Mouse (Mus musculus) hindbrain, embryonic 16.5 days (tissue): ENCODE results near the gene Frmd4b. TPM values are rescaled to one million over a fixed set of nuclear protein-coding genes. Genes with fewer than 3 reads are reported as not detected.
A peak's percentile ranks its signal among the peaks of the same experiment; 100 is the strongest.

Source experiments
- ATAC-seq: fragments of 200-750 bp; cut with Nextera tagmentation; 2 replicates; pipeline ENCODE4 v1.8.0; 2017; ENCODE audit warnings: moderate TSS enrichment, moderate library complexity
- H3K27ac ChIP-seq: fragments of 300-500 bp; sonication (generic); 2 replicates; pipeline ENCODE4 v1.5.1; 2014; ENCODE audit warnings: low read depth, mild to moderate bottlenecking, control low read depth, low read length, moderate library complexity
- H3K27me3 ChIP-seq: fragments of 300-500 bp; sonication (generic); replicated peaks from 2 replicates; pipeline ENCODE4 v1.6.1; 2014; ENCODE audit warnings: low read length; ENCODE audit not compliant: control insufficient read depth, insufficient read depth
- H3K36me3 ChIP-seq: fragments of 300-500 bp; sonication (generic); 2 replicates; pipeline ENCODE4 v1.6.1; 2014; ENCODE audit warnings: mild to moderate bottlenecking, low read length, moderate library complexity, mixed read lengths; ENCODE audit not compliant: control insufficient read depth, insufficient read depth
- H3K4me1 ChIP-seq: fragments of 300-500 bp; sonication (generic); 2 replicates; pipeline ENCODE4 v1.6.1; 2014; ENCODE audit warnings: low read depth, low read length; ENCODE audit not compliant: control insufficient read depth, insufficient read depth
- H3K4me2 ChIP-seq: fragments of 300-500 bp; sonication (generic); 2 replicates; pipeline ENCODE4 v1.6.1; 2014; ENCODE audit warnings: mild to moderate bottlenecking, low read length, control low read depth, moderate library complexity
- H3K4me3 ChIP-seq: fragments of 300-500 bp; sonication (generic); 2 replicates; pipeline ENCODE4 v1.5.1; 2014; ENCODE audit warnings: mild to moderate bottlenecking, low read length, control low read depth, moderate library complexity
- H3K9ac ChIP-seq: fragments of 300-500 bp; sonication (generic); 2 replicates; pipeline ENCODE4 v1.6.1; 2014; ENCODE audit warnings: low read depth, mild to moderate bottlenecking, control low read depth, low read length, moderate library complexity
- H3K9me3 ChIP-seq: fragments of 300-500 bp; sonication (generic); 2 replicates; pipeline ENCODE4 v1.6.1; 2014; ENCODE audit warnings: mild to moderate bottlenecking, low read length, moderate library complexity; ENCODE audit not compliant: control insufficient read depth
- WGBS: fragments of 180-500 bp; shearing (Covaris S2); extraction: QIAGEN DNeasy Blood & Tissue Kit; methylation state at CpG from one replicate; pipeline ENCODE4 v1.1.7; 2014; 5-methylcytosine and 5-hydroxymethylcytosine counted together
- polyA plus RNA-seq: library from polyadenylated mRNA; unstranded; fragments of >200 nt; fragmentation: Nextera tagmentation; extraction: Ambion mirVana; gene quantifications from 2 replicates; pipeline ENCODE4 v1.2.1, GENCODE M21; 2015

The Frmd4b gene
- polyA plus RNA-seq, 1 experiment from 2014 or later = 15.8 TPM

DNA sequence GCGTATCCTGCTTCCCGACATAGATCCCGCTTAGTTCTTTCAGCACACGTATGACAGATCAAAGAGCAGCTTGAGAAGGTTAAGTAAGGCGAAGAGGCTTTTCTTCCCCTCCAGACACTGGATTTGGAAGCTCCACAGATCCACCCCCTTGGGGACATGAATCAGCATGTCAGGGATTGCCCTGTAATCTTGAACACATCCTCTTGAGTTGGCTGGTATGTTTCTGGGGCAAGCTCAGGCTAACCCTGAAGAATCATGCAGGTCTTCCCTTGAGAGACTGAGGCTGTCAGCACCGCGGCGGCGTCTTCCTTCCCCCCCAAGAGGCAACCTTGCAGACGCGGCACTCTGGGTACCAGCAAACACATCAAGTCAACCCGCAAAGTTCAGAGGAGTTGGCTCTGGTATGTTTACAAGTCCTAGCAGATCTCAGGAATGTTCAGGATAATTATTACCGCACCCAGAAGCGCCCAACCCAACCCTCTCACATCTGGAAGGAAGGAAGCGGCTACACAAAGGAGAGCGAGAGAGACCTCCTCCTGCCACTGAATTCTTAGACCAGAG is 1.4 kb downstream of the Frmd4b start:
- H3K36me3 ChIP-seq = no peaks in the 10 kb centered on the region
- H3K4me2 ChIP-seq = peak overlapping the region; percentile 73
- H3K4me3 ChIP-seq = peak overlapping the region; percentile 76
- H3K27ac ChIP-seq = peak overlapping the region; percentile 92
- H3K9me3 ChIP-seq = no peaks in the 10 kb centered on the region
- peak overlapping the region; percentile 81 for H3K9ac ChIP-seq
- ATAC-seq = no peak
- no peaks in the 10 kb centered on the region for H3K27me3 ChIP-seq
- H3K4me1 ChIP-seq = peaks cover 3% of the 10 kb centered on the region; the same call in 1 of the 2 replicates
- 3% methylated on average over 16 of the region's 16 CpGs for WGBS

DNA sequence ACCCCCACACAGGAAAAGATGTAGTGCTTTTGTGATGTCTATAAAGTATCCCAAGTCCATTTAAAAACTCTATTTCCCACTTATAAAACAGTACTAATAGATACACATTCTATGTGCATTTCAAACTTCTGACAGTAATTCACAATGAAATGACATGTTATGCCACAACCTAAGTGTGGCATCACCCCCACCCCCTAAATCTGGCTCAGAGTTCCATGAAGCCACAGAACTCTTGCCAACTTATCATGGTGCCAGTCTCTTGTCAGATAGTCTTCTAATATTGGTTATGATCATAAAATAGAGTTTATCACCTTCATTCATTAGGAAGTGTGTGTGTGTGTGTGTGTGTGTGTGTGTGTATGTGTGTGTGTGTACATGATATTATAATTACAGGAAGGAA is 3.2 kb downstream of the Frmd4b start:
- no peaks in the 10 kb centered on the region for H3K27me3 ChIP-seq
- ATAC-seq = no peak
- H3K9ac ChIP-seq = no peak overlapping the region
- H3K4me3 ChIP-seq = no peak overlapping the region
- H3K9me3 ChIP-seq = no peaks in the 10 kb centered on the region
- H3K4me2 ChIP-seq = 0 out of 2 replicates have a peak overlapping the region, but pooled peaks have one; percentile 73
- no peaks in the 10 kb centered on the region for H3K36me3 ChIP-seq
- H3K4me1 ChIP-seq = peaks cover 3% of the 10 kb centered on the region; the same call in 1 of the 2 replicates
- no peak overlapping the region for H3K27ac ChIP-seq

DNA sequence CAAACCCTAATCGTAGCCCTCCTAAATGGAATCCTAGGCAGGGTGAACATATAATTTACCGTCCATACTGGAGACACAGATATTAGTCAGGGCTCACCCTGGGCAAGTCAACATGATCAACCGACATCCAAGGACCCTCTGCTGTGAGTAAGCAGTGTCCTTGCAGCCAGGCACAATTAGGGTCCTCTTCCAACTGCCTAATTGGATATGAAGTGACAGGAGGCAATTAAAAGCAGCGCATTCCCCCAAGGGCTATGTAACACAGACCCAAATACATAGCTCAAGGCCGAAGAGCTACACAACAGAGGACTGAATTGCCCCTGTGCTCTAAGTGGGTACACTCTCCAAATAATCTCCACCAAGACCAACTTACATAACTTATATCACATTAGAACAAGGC is 4.5 kb downstream of the Frmd4b start:
- H3K4me1 ChIP-seq = peaks cover 3% of the 10 kb centered on the region; the same call in 1 of the 2 replicates
- no peak overlapping the region for H3K4me3 ChIP-seq
- H3K9ac ChIP-seq = no peak overlapping the region
- H3K4me2 ChIP-seq = no peak overlapping the region
- H3K27ac ChIP-seq = no peak overlapping the region
- no peaks in the 10 kb centered on the region for H3K36me3 ChIP-seq
- H3K27me3 ChIP-seq = no peaks in the 10 kb centered on the region
- H3K9me3 ChIP-seq = no peaks in the 10 kb centered on the region
- WGBS = 67% methylated on average over 5 of the region's 5 CpGs
- ATAC-seq = no peak

DNA sequence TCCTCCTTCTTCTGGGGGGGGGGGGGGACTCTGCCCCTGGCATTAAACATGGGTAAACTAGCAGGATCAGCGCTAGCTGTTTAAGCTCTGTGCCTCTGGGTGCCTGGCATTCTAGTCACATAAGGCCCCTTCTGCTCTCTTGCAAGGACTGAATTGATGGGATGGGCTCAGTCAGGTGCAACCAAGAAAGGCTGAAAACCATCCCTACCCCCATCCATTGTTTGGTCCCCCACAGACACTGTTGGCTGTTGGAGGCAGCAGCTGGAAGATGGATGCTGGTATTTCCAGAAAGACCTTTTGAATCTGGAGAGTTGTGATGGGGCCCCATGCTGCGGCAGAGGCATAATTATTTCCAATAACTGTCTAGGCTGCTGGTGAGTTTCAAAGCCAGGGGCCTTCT is 7.3 kb downstream of the Frmd4b start:
- H3K27me3 ChIP-seq = no peaks in the 10 kb centered on the region
- H3K27ac ChIP-seq = no peak overlapping the region
- no peak overlapping the region for H3K4me3 ChIP-seq
- no peak overlapping the region for H3K4me2 ChIP-seq
- H3K4me1 ChIP-seq = no peaks in the 10 kb centered on the region; the same call in 1 of the 2 replicates
- no peak overlapping the region for H3K9ac ChIP-seq
- WGBS = 38% methylated on average over 2 of the region's 2 CpGs
- no peaks in the 10 kb centered on the region for H3K36me3 ChIP-seq
- ATAC-seq = 0 out of 2 replicates have a peak, but pooled peaks have one; percentile 50
- H3K9me3 ChIP-seq = no peaks in the 10 kb centered on the region

DNA sequence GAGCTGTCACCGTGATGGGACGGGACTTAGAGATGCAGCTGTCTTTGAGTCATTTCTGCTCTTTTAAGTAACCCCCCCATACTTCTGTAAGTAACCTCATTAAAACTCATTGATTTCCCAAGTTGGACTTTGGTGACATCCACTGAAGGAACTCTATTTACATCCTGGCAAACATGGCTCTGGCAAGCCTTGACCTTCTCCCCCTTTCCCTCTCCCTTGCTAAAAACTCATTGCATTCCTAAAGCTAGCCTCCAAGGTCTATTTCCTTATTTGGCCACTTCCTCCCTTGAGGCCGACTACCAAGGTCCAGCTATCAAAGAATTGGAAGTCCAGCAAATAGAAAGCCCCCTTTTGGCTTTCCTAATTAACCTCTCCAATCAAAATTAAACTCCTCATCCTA is 9.7 kb downstream of the Frmd4b start:
- Histone ChIP-seq H3K4me2 (no peak overlapping the region), H3K4me1 (no peaks in the 10 kb centered on the region; the same call in 1 of the 2 replicates), H3K36me3 (no peaks in the 10 kb centered on the region), H3K4me3 (no peak overlapping the region), H3K27ac (no peak overlapping the region), H3K9me3 (no peaks in the 10 kb centered on the region), H3K27me3 (no peaks in the 10 kb centered on the region), H3K9ac (no peak overlapping the region)
- 63% methylated on average over 3 of the region's 3 CpGs for WGBS
- ATAC-seq = no peak

DNA sequence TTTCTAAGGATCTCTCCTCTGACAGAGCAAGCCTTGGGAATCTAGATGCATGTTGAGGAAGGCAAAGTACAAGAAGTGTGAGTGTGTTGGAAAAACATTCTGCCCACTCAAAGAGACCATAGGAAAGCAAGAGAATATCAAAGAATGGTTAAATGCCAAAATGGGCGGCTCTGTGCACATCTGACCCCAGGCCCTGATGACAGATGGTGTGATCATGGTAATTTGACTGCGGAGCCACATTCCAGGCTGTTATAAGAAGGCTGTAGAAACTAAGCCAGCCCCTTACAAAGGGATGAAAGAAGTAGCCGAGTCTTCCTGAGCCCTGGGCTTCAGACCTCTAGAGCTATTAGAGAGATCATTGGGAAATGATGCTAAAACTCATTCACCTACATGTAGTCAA is 22.1 kb downstream of the Frmd4b start:
- no peak overlapping the region for H3K27ac ChIP-seq
- 21% methylated on average over 3 of the region's 3 CpGs for WGBS

DNA sequence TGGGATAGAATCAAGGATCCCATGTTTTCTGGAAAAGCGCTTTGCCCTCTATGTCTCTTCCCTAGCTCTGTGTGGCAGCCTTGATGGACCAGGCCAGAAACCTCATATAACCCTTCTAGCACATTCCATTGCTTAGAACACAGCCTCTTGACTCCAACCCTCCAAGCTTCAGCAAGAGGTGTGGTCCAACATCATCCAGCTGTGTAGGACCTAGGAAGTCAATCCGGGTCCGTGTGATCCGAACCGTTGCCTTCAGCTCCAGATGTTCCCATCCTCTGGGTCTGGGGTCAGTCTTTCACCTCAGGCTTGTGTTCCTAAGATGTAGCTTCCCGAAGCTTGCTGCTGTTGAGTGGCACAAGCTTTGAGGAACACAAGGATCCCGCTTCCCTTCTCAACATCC is 22.8 kb downstream of the Frmd4b start:
- 93% methylated on average over 7 of the region's 7 CpGs for WGBS
- Histone ChIP-seq H3K9me3 (no peaks in the 10 kb centered on the region), H3K4me3 (no peak overlapping the region), H3K9ac (no peak overlapping the region), H3K27ac (no peak overlapping the region), H3K27me3 (no peaks in the 10 kb centered on the region), H3K4me1 (no peaks in the 10 kb centered on the region; the same call in 1 of the 2 replicates), H3K36me3 (no peaks in the 10 kb centered on the region), H3K4me2 (no peak overlapping the region)
- no peak for ATAC-seq

More for the DNA sequence above, 22.1 kb downstream of the Frmd4b start:
- H3K27me3 ChIP-seq = no peaks in the 10 kb centered on the region
- no peak overlapping the region for H3K4me2 ChIP-seq
- no peaks in the 10 kb centered on the region; the same call in 1 of the 2 replicates for H3K4me1 ChIP-seq
- H3K36me3 ChIP-seq = no peaks in the 10 kb centered on the region
- H3K4me3 ChIP-seq = no peak overlapping the region
- ATAC-seq = peak; percentile 30; the same call in 1 of the 2 replicates
- no peak overlapping the region for H3K9ac ChIP-seq
- H3K9me3 ChIP-seq = no peaks in the 10 kb centered on the region

DNA sequence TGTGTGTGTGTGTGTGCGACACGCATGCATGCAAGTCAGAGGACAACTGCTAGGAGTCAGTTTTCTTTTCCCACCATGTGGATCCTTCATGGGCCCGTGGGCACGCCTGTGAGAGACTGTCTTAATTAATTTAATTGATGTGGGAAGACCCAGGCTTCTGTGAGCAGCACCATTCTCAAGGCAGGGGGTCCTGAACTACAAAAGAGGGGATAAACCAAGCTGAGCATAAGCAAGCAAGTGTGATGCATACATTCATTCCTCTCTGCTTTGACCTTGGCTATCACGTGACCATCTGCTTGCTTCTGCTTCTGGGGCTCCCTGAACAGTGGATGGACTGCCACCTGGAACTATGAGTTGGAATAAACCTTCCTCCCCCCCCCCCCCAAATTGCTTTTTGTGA is 27.1 kb downstream of the Frmd4b start:
- peak; percentile 44; the same call in 1 of the 2 replicates for ATAC-seq
- no peaks in the 10 kb centered on the region for H3K27me3 ChIP-seq
- WGBS = 38% methylated on average over 5 of the region's 5 CpGs
- no peak overlapping the region for H3K27ac ChIP-seq
- no peaks in the 10 kb centered on the region for H3K9me3 ChIP-seq
- H3K4me1 ChIP-seq = peaks cover 3% of the 10 kb centered on the region; the same call in 1 of the 2 replicates
- no peak overlapping the region for H3K4me2 ChIP-seq
- H3K9ac ChIP-seq = no peak overlapping the region
- H3K36me3 ChIP-seq = no peaks in the 10 kb centered on the region
- H3K4me3 ChIP-seq = no peak overlapping the region

DNA sequence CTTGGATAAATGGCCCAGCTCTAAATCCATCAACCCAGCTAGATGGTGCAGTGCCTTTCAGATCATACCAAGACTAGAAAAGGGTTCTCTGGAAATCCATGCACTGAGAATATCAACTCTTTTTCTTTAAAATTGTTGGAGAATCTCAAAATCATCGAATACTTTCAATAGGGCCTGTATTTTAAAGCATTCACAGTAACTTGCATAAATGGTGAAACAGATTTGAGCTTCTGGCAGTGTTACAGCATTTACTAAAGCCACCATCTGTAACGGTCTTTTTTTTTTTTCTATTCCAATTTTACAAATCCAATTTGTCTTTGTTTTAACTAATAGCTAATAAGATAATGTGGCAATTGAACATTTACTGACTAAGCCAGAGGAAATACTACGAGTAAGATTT is 27.8 kb downstream of the Frmd4b start:
- Histone ChIP-seq H3K9me3 (no peaks in the 10 kb centered on the region), H3K4me3 (no peak overlapping the region), H3K9ac (no peak overlapping the region), H3K4me1 (peaks cover 3% of the 10 kb centered on the region; the same call in 1 of the 2 replicates), H3K27ac (no peak overlapping the region), H3K36me3 (no peaks in the 10 kb centered on the region), H3K27me3 (no peaks in the 10 kb centered on the region), H3K4me2 (no peak overlapping the region)
- WGBS = 69% methylated on average over 3 of the region's 3 CpGs
- no peak for ATAC-seq
